Mouse (Mus musculus) ES-E14 (cell line): ENCODE results near the gene Hist1h2ah.

Source experiments
- ZC3H11A ChIP-seq: IDR thresholded peaks from 2 replicates; pipeline ENCODE4 v1.6.1; 2012; ENCODE audit warnings: low read depth, mild to moderate bottlenecking, inconsistent platforms, low read length, borderline replicate concordance
- ZNF384 ChIP-seq: IDR thresholded peaks from 2 replicates; pipeline ENCODE4 v1.6.1; 2012; ENCODE audit warnings: low read depth, low read length, inconsistent platforms

GRCm38 (mm10) chr13:22013716-22014115 lies 21.7 kb downstream of the Hist1h2ah start:
- TF ChIP-seq ZC3H11A (no peak), ZNF384 (no peak)
